32 mouse cellular contexts compared by ENCODE assay signal in genomic region chr5:134892717-134893116, GRCm38 (mm10). TPM values are rescaled to one million over a fixed set of nuclear protein-coding genes. Genes with fewer than 3 reads are reported as not detected.
DNase-seq lines count a peak whose midpoint lies in the region; ATAC-seq and TF ChIP-seq lines count a peak whose summit lies in the region.
"Had no signal": no experiment of that assay in that cellular context is flagged by ENCODE, and none has a peak within 500 bp of the region (broad histone marks: within the 10 kb centered on the region; RNA-seq: fewer than 3 reads in every experiment).

No protein-coding gene starts in this region.

- DNase-seq in cerebellum, adult 2 months: no peak
- DNase-seq in cerebellum, adult 8-10 months: no peak
- no peak for DNase-seq in layer of hippocampus, adult 2 months (ENCODE audit: low spot score in 2 of 2)
- no peak for DNase-seq in layer of hippocampus, postnatal 14 days (ENCODE audit: low spot score in 2 of 2)
- no peak for DNase-seq in lung, embryonic 14.5 days
- DNase-seq in lung, adult 18-20 months: no peak
- DNase-seq in brain, embryonic 14.5 days (ENCODE audit: low read depth): no peak
- no peak for DNase-seq in spleen, adult 12 weeks (ENCODE audit: low spot score)
- DNase-seq: adrenal gland, adult 2 months; cerebellum, adult 9-10 months; gastrocnemius, postnatal 14 days; heart, adult 18-20 months; heart, postnatal 4 days; kidney, adult 11 months; kidney, postnatal 36 days; left cerebral cortex, postnatal 4 days; lung, postnatal 14 days; right cerebral cortex, postnatal 14 days; spleen, adult 18-20 months; thymus, postnatal 25 days had no signal

- no peaks in the 10 kb centered on the region for H3K4me1 ChIP-seq in cerebellum, adult 2 months (ENCODE audit: control insufficient read depth, insufficient read depth, low read length)
- H3K4me1 ChIP-seq in lung, embryonic 14.5 days (ENCODE audit: insufficient read depth): peaks cover 20% of the 10 kb centered on the region; the same call in 1 of the 2 replicates
- H3K4me1 ChIP-seq: forebrain, embryonic 15.5 days; hindbrain, embryonic 15.5 days; neural tube, embryonic 12.5 days had no signal

- no peaks in the 10 kb centered on the region for H3K9me3 ChIP-seq in lung, embryonic 14.5 days (ENCODE audit: low read depth, low read length)
- H3K9me3 ChIP-seq: embryonic facial prominence, embryonic 15.5 days; forebrain, embryonic 15.5 days; hindbrain, embryonic 15.5 days; kidney, embryonic 15.5 days; limb, embryonic 15.5 days; midbrain, embryonic 12.5 days; neural tube, embryonic 12.5 days had no signal

- no peak overlapping the region for H3K4me3 ChIP-seq in cerebellum, adult 2 months (replicated peaks; ENCODE audit: insufficient read depth, low read depth, low read length)
- H3K4me3 ChIP-seq in layer of hippocampus, adult 2 months: no peak overlapping the region
- no peak overlapping the region for H3K4me3 ChIP-seq in lung, embryonic 14.5 days (ENCODE audit: low read depth, low read length)
- H3K4me3 ChIP-seq: embryonic facial prominence, embryonic 15.5 days; forebrain, embryonic 15.5 days; hindbrain, embryonic 15.5 days; kidney, embryonic 15.5 days; limb, embryonic 15.5 days; midbrain, embryonic 12.5 days; neural tube, embryonic 12.5 days had no signal

- TF ChIP-seq POLR2A in cerebellum, adult 2 months (IDR thresholded peaks at IDR 0.05; ENCODE audit: borderline replicate concordance, insufficient read depth, low read length): no peak
- TF ChIP-seq POLR2A in brain, embryonic 14.5 days (IDR thresholded peaks at IDR 0.05; ENCODE audit: borderline replicate concordance, extremely low read depth, insufficient read depth, insufficient read length, poor library complexity, severe bottlenecking): no peak

- H3K27me3 ChIP-seq in cerebellum, adult 2 months (ENCODE audit: control insufficient read depth, insufficient read depth, low read length): no peaks in the 10 kb centered on the region
- no peaks in the 10 kb centered on the region for H3K27me3 ChIP-seq in lung, embryonic 14.5 days (ENCODE audit: insufficient read depth, low read length)
- H3K27me3 ChIP-seq: forebrain, embryonic 15.5 days; hindbrain, embryonic 15.5 days; kidney, embryonic 15.5 days; limb, embryonic 15.5 days; midbrain, embryonic 12.5 days; neural tube, embryonic 12.5 days had no signal

- no peak overlapping the region for H3K27ac ChIP-seq in cerebellum, adult 2 months (ENCODE audit: insufficient read depth, low read length)
- H3K27ac ChIP-seq in layer of hippocampus, adult 2 months: no peak overlapping the region
- H3K27ac ChIP-seq in lung, embryonic 14.5 days (ENCODE audit: low read depth): no peak overlapping the region
- H3K27ac ChIP-seq: embryonic facial prominence, embryonic 15.5 days; forebrain, embryonic 15.5 days; hindbrain, embryonic 15.5 days; midbrain, embryonic 12.5 days; neural tube, embryonic 12.5 days had no signal

- ATAC-seq in lung, embryonic 14.5 days (ENCODE audit: insufficient read depth): no peak
- ATAC-seq: forebrain, embryonic 15.5 days had no signal

- TF ChIP-seq CTCF in cerebellum, adult 2 months (IDR thresholded peaks at IDR 0.05; ENCODE audit: borderline replicate concordance, insufficient read depth, low read depth, low read length): 0 out of 2 replicates have a peak, but pooled peaks have one; percentile 9
- TF ChIP-seq CTCF in layer of hippocampus, adult 2 months (conservative IDR thresholded peaks at IDR 0.05): peak; percentile 50
- peak; percentile 44 for TF ChIP-seq CTCF in lung, embryonic 14.5 days (IDR thresholded peaks at IDR 0.05; ENCODE audit: low read depth)
- peak; percentile 34; the same call in 1 of the 2 replicates for TF ChIP-seq CTCF in brain, embryonic 14.5 days (IDR thresholded peaks at IDR 0.05; ENCODE audit: borderline replicate concordance, extremely low read depth, insufficient read depth, insufficient read length)

- no peaks in the 10 kb centered on the region for H3K36me3 ChIP-seq in lung, embryonic 14.5 days (ENCODE audit: insufficient read depth)
- H3K36me3 ChIP-seq: embryonic facial prominence, embryonic 15.5 days; forebrain, embryonic 15.5 days; hindbrain, embryonic 15.5 days; kidney, embryonic 15.5 days; limb, embryonic 15.5 days; midbrain, embryonic 12.5 days; neural tube, embryonic 12.5 days had no signal

- 82% methylated on average over 5 of the region's 5 CpGs for WGBS in cerebellum, adult 2 months
- WGBS in lung, embryonic 14.5 days: 77% methylated on average over 5 of the region's 5 CpGs

- no peak overlapping the region for H3K4me2 ChIP-seq in lung, embryonic 14.5 days
- H3K4me2 ChIP-seq: embryonic facial prominence, embryonic 15.5 days; forebrain, embryonic 15.5 days; hindbrain, embryonic 15.5 days; kidney, embryonic 15.5 days; limb, embryonic 15.5 days; midbrain, embryonic 12.5 days; neural tube, embryonic 12.5 days had no signal

- no peak overlapping the region for H3K9ac ChIP-seq in lung, embryonic 14.5 days
- H3K9ac ChIP-seq: embryonic facial prominence, embryonic 15.5 days; forebrain, embryonic 15.5 days; hindbrain, embryonic 15.5 days; kidney, embryonic 15.5 days; limb, embryonic 15.5 days; midbrain, embryonic 12.5 days; neural tube, embryonic 12.5 days had no signal

RNA-seq across cellular contexts. Expression of gene Tmem270, which starts 13.8 kb away (rescaled TPM):
- polyA plus RNA-seq in cerebellum, adult 2 months (2012; rRNA removed): not detected in 2 replicates
- not detected for total RNA-seq in layer of hippocampus, adult 2 months (2021)
- total RNA-seq in layer of hippocampus, postnatal 14 days (2021): not detected
- polyA plus RNA-seq in lung, embryonic 14.5 days (2014; fragmentation: Nextera tagmentation; extraction: Ambion mirVana): not detected in 2 replicates
- polyA plus RNA-seq in brain, embryonic 14.5 days (2012; rRNA removed): not detected in 2 replicates
- total RNA-seq: adrenal gland, adult 2 months; common myeloid progenitor, adult 5-6 weeks; ES-E14; gastrocnemius, postnatal 14 days; heart, adult 18-20 months; heart, postnatal 4 days; left cerebral cortex, adult 18-20 months; left cerebral cortex, postnatal 4 days; megakaryocyte, adult 5-6 weeks had no signal
- polyA plus RNA-seq: adrenal gland, adult 2 months; embryonic facial prominence, embryonic 15.5 days; forebrain, embryonic 15.5 days; heart, embryonic 14.5 days; hindbrain, embryonic 15.5 days; kidney, embryonic 15.5 days; limb, embryonic 15.5 days; midbrain, embryonic 12.5 days; neural tube, embryonic 12.5 days had no signal

RNA-seq across cellular contexts. Expression of gene Cldn13, which starts 22.6 kb away (rescaled TPM):
- polyA plus RNA-seq in cerebellum, adult 2 months (2012; rRNA removed): not detected in 2 replicates
- not detected for total RNA-seq in layer of hippocampus, adult 2 months (2021)
- total RNA-seq in layer of hippocampus, postnatal 14 days (2021): not detected
- polyA plus RNA-seq in lung, embryonic 14.5 days (2014; fragmentation: Nextera tagmentation; extraction: Ambion mirVana): 0.39 TPM in 1 of 2 replicates, not detected in the other
- polyA plus RNA-seq in brain, embryonic 14.5 days (2012; rRNA removed): 0.10 TPM in 1 of 2 replicates, not detected in the other
- total RNA-seq: adrenal gland, adult 2 months; ES-E14; gastrocnemius, postnatal 14 days; heart, adult 18-20 months; heart, postnatal 4 days; left cerebral cortex, adult 18-20 months; left cerebral cortex, postnatal 4 days had no signal
- polyA plus RNA-seq: adrenal gland, adult 2 months; embryonic facial prominence, embryonic 15.5 days; forebrain, embryonic 15.5 days had no signal

RNA-seq across cellular contexts. Expression of gene Mettl27, which starts 39.5 kb away (rescaled TPM):
- 9.5 and 10.9 TPM in 2 replicates for polyA plus RNA-seq in cerebellum, adult 2 months (2012; rRNA removed)
- total RNA-seq in layer of hippocampus, adult 2 months (2021): 10 to 100 TPM in 1 of 2 experiments, 1 to 10 TPM in 1; 8.2 to 10.8 TPM
- 10 to 100 TPM; 14.6 to 16.5 TPM for total RNA-seq in layer of hippocampus, postnatal 14 days (2021)
- 23.0 and 23.9 TPM in 2 replicates for polyA plus RNA-seq in lung, embryonic 14.5 days (2014; fragmentation: Nextera tagmentation; extraction: Ambion mirVana)
- 5.6 and 6.9 TPM in 2 replicates for polyA plus RNA-seq in brain, embryonic 14.5 days (2012; rRNA removed)

RNA-seq across cellular contexts. Expression of gene Cldn4, which starts 54.0 kb away (rescaled TPM):
- polyA plus RNA-seq in cerebellum, adult 2 months (2012; rRNA removed): 0.07 TPM in 1 of 2 replicates, not detected in the other
- not detected for total RNA-seq in layer of hippocampus, adult 2 months (2021)
- not detected for total RNA-seq in layer of hippocampus, postnatal 14 days (2021)
- polyA plus RNA-seq in lung, embryonic 14.5 days (2014; fragmentation: Nextera tagmentation; extraction: Ambion mirVana): 41.9 and 42.4 TPM in 2 replicates
- 3.2 and 3.5 TPM in 2 replicates for polyA plus RNA-seq in brain, embryonic 14.5 days (2012; rRNA removed)
- total RNA-seq: adrenal gland, adult 2 months; common myeloid progenitor, adult 5-6 weeks; gastrocnemius, postnatal 14 days; left cerebral cortex, adult 18-20 months; megakaryocyte, adult 5-6 weeks had no signal
- polyA plus RNA-seq: adrenal gland, adult 2 months; forebrain, embryonic 15.5 days had no signal
